Mouse (Mus musculus): Measurements from ENCODE around the gene Ppp1r13l.

Gene Ppp1r13l

GRCm38 (mm10) chr7:19363881-19364280 is 4.3 kb downstream of the Ppp1r13l start:
- in situ Hi-C loops (cut with MboI, MseI) = no loop called here

GRCm38 (mm10) chr7:19365376-19365775 is 5.8 kb downstream of the Ppp1r13l start:
- in situ Hi-C loops (cut with MboI, MseI) = no loop called here

- in situ Hi-C loops (cut with MboI, MseI) = no loop called here
Measured at GRCm38 (mm10) chr7:19368380-19368779, 8.8 kb downstream of the Ppp1r13l start.

- in situ Hi-C loops (cut with MboI, MseI) = no loop called here
Measured at GRCm38 (mm10) chr7:19369823-19370425, 10.4 kb downstream of the Ppp1r13l start.

GRCm38 (mm10) chr7:19373367-19373766 is 13.8 kb downstream of the Ppp1r13l start:
- in situ Hi-C loops (cut with MboI, MseI) = no loop called here

GRCm38 (mm10) chr7:19375368-19375767 is 15.8 kb downstream of the Ppp1r13l start:
- in situ Hi-C loops (cut with MboI, MseI) = no loop called here

GRCm38 (mm10) chr7:19376019-19376418 is 16.5 kb downstream of the Ppp1r13l start:
- in situ Hi-C loops (cut with MboI, MseI) = no loop called here

- in situ Hi-C loops (cut with MboI, MseI) = no loop called here
Measured at GRCm38 (mm10) chr7:19378049-19378448, 18.5 kb downstream of the Ppp1r13l start.

GRCm38 (mm10) chr7:19381377-19382165 is 22.0 kb downstream of the Ppp1r13l start, which contains the start of gene Ercc2:
Gene Ercc2, plus strand, starts transcription at chr7:19382010.
- in situ Hi-C loops (cut with MboI, MseI) = no loop called here

- in situ Hi-C loops (cut with MboI, MseI) = no loop called here
Measured at GRCm38 (mm10) chr7:19382166-19382541, 22.6 kb downstream of the Ppp1r13l start.

GRCm38 (mm10) chr7:19383708-19384107 is 24.2 kb downstream of the Ppp1r13l start:
- in situ Hi-C loops (cut with MboI, MseI) = no loop called here

- in situ Hi-C loops (cut with MboI, MseI) = no loop called here
Measured at GRCm38 (mm10) chr7:19388699-19389413, 29.3 kb downstream of the Ppp1r13l start.

GRCm38 (mm10) chr7:19394484-19394883 is 34.9 kb downstream of the Ppp1r13l start:
- in situ Hi-C loops (cut with MboI, MseI) = no loop called here

GRCm38 (mm10) chr7:19399496-19400280 is 40.1 kb downstream of the Ppp1r13l start:
- in situ Hi-C loops (cut with MboI, MseI) = no loop called here

GRCm38 (mm10) chr7:19400946-19401345 is 41.4 kb downstream of the Ppp1r13l start:
- in situ Hi-C loops (cut with MboI, MseI) = no loop called here

- in situ Hi-C loops (cut with MboI, MseI) = no loop called here
Measured at GRCm38 (mm10) chr7:19402535-19403112, 43.1 kb downstream of the Ppp1r13l start.

GRCm38 (mm10) chr7:19403731-19404296 is 44.3 kb downstream of the Ppp1r13l start, which contains the start of gene Klc3:
Gene Klc3, minus strand, starts transcription at chr7:19404104.
- in situ Hi-C loops (cut with MboI, MseI) = no loop called here

- in situ Hi-C loops (cut with MboI, MseI) = no loop called here
Measured at GRCm38 (mm10) chr7:19404476-19404875, 44.9 kb downstream of the Ppp1r13l start, which contains the start of gene Ckm. Gene Ckm, plus strand, starts transcription at chr7:19404776.

GRCm38 (mm10) chr7:19405417-19405816 is 45.9 kb downstream of the Ppp1r13l start:
- in situ Hi-C loops (cut with MboI, MseI) = no loop called here

- in situ Hi-C loops (cut with MboI, MseI) = loop anchor here (5.0 kb wide), 1 partner anchor 88 kb away; no protein-coding TSS in a partner anchor
Measured at GRCm38 (mm10) chr7:19409753-19410152, 50.2 kb downstream of the Ppp1r13l start.
